Mouse (Mus musculus) G1E (cell line): ENCODE measurements around the gene Spink4.

Experiments used
- CTCF ChIP-seq: IDR thresholded peaks from 2 replicates; pipeline ENCODE4 v1.5.1; 2012; ENCODE audit warnings: low read depth, low read length, inconsistent platforms, mixed read lengths
- GATA1 ChIP-seq: IDR thresholded peaks from 2 replicates; pipeline ENCODE4 v1.6.1; 2012; ENCODE audit warnings: borderline replicate concordance, low read length, inconsistent platforms, mixed read lengths
- TAL1 ChIP-seq: conservative IDR thresholded peaks from 2 replicates; pipeline ENCODE4 v1.6.1; 2012; ENCODE audit warnings: low read depth, low read length, inconsistent platforms, mixed read lengths

- TF ChIP-seq GATA1, result no peak
- TF ChIP-seq CTCF, result no peak
- TF ChIP-seq TAL1, result no peak
These were observed 34.7 kb upstream of the Spink4 start for GRCm38 (mm10) chr4:40885166-40885525.
